18 mouse cellular contexts compared by ENCODE assay signal in genomic region chr2:180563296-180563695, GRCm38 (mm10). TPM values are rescaled to one million over a fixed set of nuclear protein-coding genes. Genes with fewer than 3 reads are reported as not detected.
DNase-seq lines count a peak whose midpoint lies in the region; ATAC-seq lines count a peak whose summit lies in the region.
"Had no signal": no experiment of that assay in that cellular context is flagged by ENCODE, and none has a peak within 500 bp of the region (broad histone marks: within the 10 kb centered on the region; RNA-seq: fewer than 3 reads in every experiment).

No protein-coding gene starts in this region.

- no peaks in the 10 kb centered on the region for H3K36me3 ChIP-seq in forebrain, embryonic 15.5 days
- H3K36me3 ChIP-seq in forebrain, embryonic 16.5 days (ENCODE audit: control insufficient read depth, insufficient read depth) = no peaks in the 10 kb centered on the region
- no peaks in the 10 kb centered on the region for H3K36me3 ChIP-seq in hindbrain, embryonic 13.5 days
- no peaks in the 10 kb centered on the region for H3K36me3 ChIP-seq in hindbrain, embryonic 11.5 days (ENCODE audit: control insufficient read depth, insufficient read depth, low read length)
- no peaks in the 10 kb centered on the region for H3K36me3 ChIP-seq in neural tube, embryonic 13.5 days
- H3K36me3 ChIP-seq: embryonic facial prominence, embryonic 10.5 days; heart, embryonic 12.5 days; hindbrain, embryonic 15.5 days had no signal

- 55% methylated on average over 6 of the region's 6 CpGs for WGBS in forebrain, embryonic 15.5 days
- WGBS in forebrain, embryonic 16.5 days = 55% methylated on average over 6 of the region's 6 CpGs
- 48% methylated on average over 6 of the region's 6 CpGs for WGBS in hindbrain, embryonic 13.5 days
- 65% methylated on average over 6 of the region's 6 CpGs for WGBS in hindbrain, embryonic 11.5 days
- 44% methylated on average over 6 of the region's 6 CpGs for WGBS in neural tube, embryonic 13.5 days

- no peak for DNase-seq in hindbrain, embryonic 11.5 days (ENCODE audit: low spot score)
- no peak for DNase-seq in neural tube, embryonic 10.5 days (ENCODE audit: extremely low spot score, low spot score)
- no peak for DNase-seq in cerebellum, adult 9-11 months
- DNase-seq: adrenal gland, postnatal 14 days; cerebellum, adult 18-20 months; gastrocnemius, postnatal 10 days had no signal

- no peaks in the 10 kb centered on the region for H3K27me3 ChIP-seq in forebrain, embryonic 15.5 days
- no peaks in the 10 kb centered on the region for H3K27me3 ChIP-seq in forebrain, embryonic 16.5 days (replicated peaks; ENCODE audit: control insufficient read depth, insufficient read depth, low read length)
- peaks cover 15% of the 10 kb centered on the region for H3K27me3 ChIP-seq in hindbrain, embryonic 13.5 days
- no peaks in the 10 kb centered on the region for H3K27me3 ChIP-seq in hindbrain, embryonic 11.5 days (ENCODE audit: control insufficient read depth, insufficient read depth, low read length)
- no peaks in the 10 kb centered on the region for H3K27me3 ChIP-seq in neural tube, embryonic 13.5 days
- H3K27me3 ChIP-seq: hindbrain, embryonic 15.5 days had no signal

- no peak for ATAC-seq in forebrain, embryonic 15.5 days (replicated peaks)
- no peak for ATAC-seq in forebrain, embryonic 16.5 days
- 0 out of 2 replicates have a peak, but pooled peaks have one; percentile 32 for ATAC-seq in hindbrain, embryonic 13.5 days (ENCODE audit: low FRiP score)
- no peak for ATAC-seq in hindbrain, embryonic 11.5 days (ENCODE audit: low FRiP score)
- ATAC-seq in neural tube, embryonic 13.5 days (ENCODE audit: low read depth) = peak; percentile 33; the same call in 1 of the 2 replicates
- ATAC-seq: activated CD4-positive, CD25-positive, alpha-beta regulatory T cell, adult 4 months; inflammation-experienced regulatory T-cells, adult 6 months; intestine, postnatal 0 days; Patski had no signal

- H3K4me1 ChIP-seq in forebrain, embryonic 15.5 days = peaks cover 10% of the 10 kb centered on the region
- peaks cover 7% of the 10 kb centered on the region; the same call in 1 of the 2 replicates for H3K4me1 ChIP-seq in forebrain, embryonic 16.5 days (replicated peaks; ENCODE audit: control insufficient read depth, insufficient read depth, low read length)
- H3K4me1 ChIP-seq in hindbrain, embryonic 13.5 days (replicated peaks) = peaks cover 17% of the 10 kb centered on the region
- H3K4me1 ChIP-seq in hindbrain, embryonic 11.5 days (replicated peaks; ENCODE audit: control insufficient read depth, insufficient read depth, low read length) = no peaks in the 10 kb centered on the region
- H3K4me1 ChIP-seq in neural tube, embryonic 13.5 days (replicated peaks) = peaks cover 13% of the 10 kb centered on the region

- no peak overlapping the region for H3K4me2 ChIP-seq in forebrain, embryonic 15.5 days (replicated peaks)
- no peak overlapping the region for H3K4me2 ChIP-seq in forebrain, embryonic 16.5 days (ENCODE audit: low read length)
- H3K4me2 ChIP-seq in hindbrain, embryonic 13.5 days = no peak overlapping the region
- no peak overlapping the region for H3K4me2 ChIP-seq in hindbrain, embryonic 11.5 days (replicated peaks; ENCODE audit: low read depth, low read length)
- H3K4me2 ChIP-seq in neural tube, embryonic 13.5 days = no peak overlapping the region
- H3K4me2 ChIP-seq: heart, embryonic 12.5 days; hindbrain, embryonic 15.5 days had no signal

- H3K27ac ChIP-seq in forebrain, embryonic 15.5 days (replicated peaks) = 0 out of 2 replicates have a peak overlapping the region, but pooled peaks have one; percentile 19
- H3K27ac ChIP-seq in forebrain, embryonic 16.5 days (ENCODE audit: low read length) = no peak overlapping the region
- H3K27ac ChIP-seq in hindbrain, embryonic 13.5 days = no peak overlapping the region
- no peak overlapping the region for H3K27ac ChIP-seq in hindbrain, embryonic 11.5 days (ENCODE audit: low read depth, low read length)
- H3K27ac ChIP-seq in neural tube, embryonic 13.5 days (replicated peaks) = no peak overlapping the region
- H3K27ac ChIP-seq: embryonic facial prominence, embryonic 10.5 days; hindbrain, embryonic 15.5 days had no signal

- H3K9me3 ChIP-seq in forebrain, embryonic 15.5 days = no peaks in the 10 kb centered on the region
- H3K9me3 ChIP-seq in forebrain, embryonic 16.5 days (ENCODE audit: control insufficient read depth, low read length) = no peaks in the 10 kb centered on the region
- no peaks in the 10 kb centered on the region for H3K9me3 ChIP-seq in hindbrain, embryonic 13.5 days
- no peaks in the 10 kb centered on the region for H3K9me3 ChIP-seq in hindbrain, embryonic 11.5 days (ENCODE audit: control insufficient read depth, low read length)
- no peaks in the 10 kb centered on the region for H3K9me3 ChIP-seq in neural tube, embryonic 13.5 days
- H3K9me3 ChIP-seq: embryonic facial prominence, embryonic 10.5 days; hindbrain, embryonic 15.5 days had no signal

- no peak overlapping the region for H3K4me3 ChIP-seq in forebrain, embryonic 15.5 days
- no peak overlapping the region for H3K4me3 ChIP-seq in forebrain, embryonic 16.5 days (replicated peaks; ENCODE audit: low read length)
- no peak overlapping the region for H3K4me3 ChIP-seq in hindbrain, embryonic 13.5 days
- no peak overlapping the region for H3K4me3 ChIP-seq in hindbrain, embryonic 11.5 days (ENCODE audit: low read depth, low read length)
- H3K4me3 ChIP-seq in neural tube, embryonic 13.5 days = no peak overlapping the region
- H3K4me3 ChIP-seq: embryonic facial prominence, embryonic 10.5 days; erythroblast, embryonic 14.5 days; heart, embryonic 12.5 days; hindbrain, embryonic 15.5 days had no signal

- no peak overlapping the region for H3K9ac ChIP-seq in forebrain, embryonic 15.5 days (replicated peaks)
- no peak overlapping the region for H3K9ac ChIP-seq in forebrain, embryonic 16.5 days (replicated peaks; ENCODE audit: low read depth, low read length)
- no peak overlapping the region for H3K9ac ChIP-seq in hindbrain, embryonic 13.5 days
- no peak overlapping the region for H3K9ac ChIP-seq in hindbrain, embryonic 11.5 days (ENCODE audit: low read depth, low read length)
- H3K9ac ChIP-seq in neural tube, embryonic 13.5 days = no peak overlapping the region
- H3K9ac ChIP-seq: heart, embryonic 12.5 days; hindbrain, embryonic 15.5 days had no signal

RNA-seq across cellular contexts. Expression of gene Mrgbp, which starts 17.8 kb away (rescaled TPM):
- polyA plus RNA-seq in forebrain, embryonic 15.5 days (2015; fragmentation: Nextera tagmentation; extraction: Ambion mirVana) = 51.8 and 52.5 TPM in 2 replicates
- polyA plus RNA-seq in forebrain, embryonic 16.5 days (2015; fragmentation: Nextera tagmentation; extraction: Ambion mirVana) = 49.3 and 50.6 TPM in 2 replicates
- polyA plus RNA-seq in hindbrain, embryonic 13.5 days (2015; fragmentation: Nextera tagmentation; extraction: Ambion mirVana) = 42.2 and 44.8 TPM in 2 replicates
- 43.3 and 43.6 TPM in 2 replicates for polyA plus RNA-seq in hindbrain, embryonic 11.5 days (2014; fragmentation: Nextera tagmentation; extraction: Ambion mirVana)
- 40.1 and 43.8 TPM in 2 replicates for polyA plus RNA-seq in neural tube, embryonic 13.5 days (2015; fragmentation: Nextera tagmentation; extraction: Ambion mirVana)

RNA-seq across cellular contexts. Expression of gene Ogfr, which starts 25.7 kb away (rescaled TPM):
- 83.7 and 89.1 TPM in 2 replicates for polyA plus RNA-seq in forebrain, embryonic 15.5 days (2015; fragmentation: Nextera tagmentation; extraction: Ambion mirVana)
- polyA plus RNA-seq in forebrain, embryonic 16.5 days (2015; fragmentation: Nextera tagmentation; extraction: Ambion mirVana) = 81.8 and 85.5 TPM in 2 replicates
- polyA plus RNA-seq in hindbrain, embryonic 13.5 days (2015; fragmentation: Nextera tagmentation; extraction: Ambion mirVana) = 85.8 and 86.2 TPM in 2 replicates
- polyA plus RNA-seq in hindbrain, embryonic 11.5 days (2014; fragmentation: Nextera tagmentation; extraction: Ambion mirVana) = 99.0 and 104 TPM in 2 replicates
- polyA plus RNA-seq in neural tube, embryonic 13.5 days (2015; fragmentation: Nextera tagmentation; extraction: Ambion mirVana) = 79.3 and 80.9 TPM in 2 replicates

RNA-seq across cellular contexts. Expression of gene Col9a3, which starts 34.3 kb away (rescaled TPM):
- polyA plus RNA-seq in forebrain, embryonic 15.5 days (2015; fragmentation: Nextera tagmentation; extraction: Ambion mirVana) = 37.2 and 44.3 TPM in 2 replicates
- polyA plus RNA-seq in forebrain, embryonic 16.5 days (2015; fragmentation: Nextera tagmentation; extraction: Ambion mirVana) = 50.8 and 51.5 TPM in 2 replicates
- polyA plus RNA-seq in hindbrain, embryonic 13.5 days (2015; fragmentation: Nextera tagmentation; extraction: Ambion mirVana) = 71.7 and 74.9 TPM in 2 replicates
- 22.3 and 22.6 TPM in 2 replicates for polyA plus RNA-seq in hindbrain, embryonic 11.5 days (2014; fragmentation: Nextera tagmentation; extraction: Ambion mirVana)
- polyA plus RNA-seq in neural tube, embryonic 13.5 days (2015; fragmentation: Nextera tagmentation; extraction: Ambion mirVana) = 69.2 and 73.5 TPM in 2 replicates

Comparison
In these comparisons a context has a peak if more than half of its experiments do, and no peak if none do; other contexts are left out.
1. ATAC-seq: peak in hindbrain, embryonic 13.5 days (single experiment) and neural tube, embryonic 13.5 days (single experiment); none in forebrain, embryonic 15.5 days (single experiment), forebrain, embryonic 16.5 days (single experiment) and hindbrain, embryonic 11.5 days (single experiment).